Mouse (Mus musculus) C2C12 (cell line): ENCODE data around the gene Bpifb4.

ENCODE experiments used
- CEBPB ChIP-seq: IDR thresholded peaks from one replicate; pipeline ENCODE4 v1.6.1; 2011; ENCODE audit warnings: low read depth, mild to moderate bottlenecking, control low read depth, moderate library complexity
- CTCF ChIP-seq: IDR thresholded peaks from one replicate; pipeline ENCODE4 v1.5.1; 2011; ENCODE audit not compliant: control insufficient read depth, insufficient read depth, insufficient read length
- MAX ChIP-seq: IDR thresholded peaks from one replicate; pipeline ENCODE4 v1.6.1; 2011; ENCODE audit warnings: mild to moderate bottlenecking, control low read depth

DNA sequence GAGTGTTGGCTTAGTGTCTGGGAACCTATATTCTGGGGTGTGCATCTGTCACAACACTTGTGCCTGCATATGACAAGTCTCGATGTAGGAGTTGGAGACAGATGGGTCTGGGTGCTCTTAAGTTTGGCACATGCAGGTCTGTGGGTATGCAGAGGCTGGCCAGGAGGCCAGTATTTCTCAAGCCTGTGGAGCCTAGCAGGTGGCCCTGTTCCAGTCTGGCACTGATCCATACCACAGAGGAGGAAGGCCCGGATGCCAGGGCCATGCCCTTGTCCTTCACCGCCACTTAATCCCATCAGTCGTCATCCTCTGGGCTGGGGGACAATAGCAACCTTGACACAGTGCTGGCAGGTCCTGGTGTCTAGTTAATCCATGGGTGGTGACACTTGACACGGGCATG, 23.9 kb upstream of the Bpifb4 start:
- no peak for TF ChIP-seq CTCF
- no peak for TF ChIP-seq CEBPB
- TF ChIP-seq MAX = no peak
